Mouse (Mus musculus): ENCODE measurements around the gene Hhip.
"Not testable (repeated sequence)": the region's sequence is repeated elsewhere in the genome, so short reads cannot be mapped to it uniquely, and the experiment has no call there.

Hhip gene

DNA sequence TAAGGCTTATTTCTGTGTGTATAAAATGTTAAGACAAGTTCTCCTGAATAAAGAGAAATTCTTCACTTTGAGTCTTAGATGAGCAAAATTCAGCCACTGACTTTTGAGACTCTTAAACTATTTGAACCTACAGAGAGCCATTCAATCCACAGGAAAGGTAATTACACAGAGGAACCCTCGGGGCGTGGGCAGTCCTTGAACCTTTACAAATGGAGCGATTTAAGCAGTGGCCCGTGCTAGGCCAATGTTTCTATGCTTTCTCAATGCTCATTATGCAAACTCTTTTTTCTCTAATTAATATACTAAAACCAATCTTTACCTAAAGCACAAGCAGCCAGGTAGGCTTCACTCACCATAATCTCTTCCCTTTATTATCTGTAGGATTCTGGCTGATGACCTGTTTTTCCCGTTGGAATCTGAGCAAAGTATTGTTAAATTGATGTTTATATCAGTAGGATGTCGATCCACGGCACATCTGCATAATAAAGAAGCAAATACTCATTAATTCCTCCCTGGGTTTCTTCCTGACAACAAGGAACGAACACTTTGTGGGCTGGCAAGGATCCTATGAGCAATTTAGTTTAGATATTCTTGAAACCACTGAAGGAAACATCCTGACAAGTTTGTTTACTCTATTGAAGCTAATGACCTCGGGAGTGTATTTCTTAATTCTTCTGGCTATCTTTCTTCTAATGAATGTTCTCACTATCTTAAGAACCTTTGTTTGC is 65.5 kb downstream of the Hhip start:
- no peak for DNase-seq

DNA sequence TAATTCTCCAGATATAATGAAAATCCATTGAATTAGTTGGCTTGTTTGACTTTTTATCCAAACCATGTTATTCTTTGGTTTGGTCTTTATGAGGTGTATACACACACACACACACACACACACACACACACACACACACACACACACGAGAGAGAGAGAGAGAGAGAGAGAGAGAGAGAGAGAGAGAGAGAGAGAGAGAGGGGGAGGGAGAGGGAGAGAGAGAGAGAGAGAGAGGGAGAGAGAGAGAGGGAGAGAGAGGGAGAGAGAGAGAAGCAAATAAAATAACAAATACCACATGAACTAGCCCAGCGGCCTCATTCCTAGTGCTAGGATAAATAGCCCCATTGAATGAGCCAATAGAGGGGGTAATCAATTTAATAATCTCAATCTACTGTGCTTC is 66.4 kb downstream of the Hhip start:
- DNase-seq: not testable (repeated sequence)

DNA sequence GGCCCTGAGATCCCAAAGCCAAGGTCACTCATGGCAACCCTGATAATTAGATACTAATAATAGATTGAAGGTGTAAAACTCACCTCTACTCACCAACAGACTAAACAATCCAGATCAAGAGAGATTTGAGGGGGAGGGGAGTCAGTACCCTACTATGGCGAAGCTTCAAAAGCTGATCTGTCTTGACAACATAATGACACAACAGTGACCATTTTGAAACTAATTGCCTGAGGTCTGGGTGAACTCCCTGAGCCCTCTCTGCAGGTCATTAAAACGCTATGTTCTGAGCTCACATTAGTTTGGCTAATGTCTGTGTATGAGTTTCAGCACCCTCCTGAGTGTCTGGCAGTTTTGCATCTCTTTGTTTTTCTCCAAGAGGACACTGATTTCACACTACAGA is 72.9 kb downstream of the Hhip start:
- DNase-seq: no peak

DNA sequence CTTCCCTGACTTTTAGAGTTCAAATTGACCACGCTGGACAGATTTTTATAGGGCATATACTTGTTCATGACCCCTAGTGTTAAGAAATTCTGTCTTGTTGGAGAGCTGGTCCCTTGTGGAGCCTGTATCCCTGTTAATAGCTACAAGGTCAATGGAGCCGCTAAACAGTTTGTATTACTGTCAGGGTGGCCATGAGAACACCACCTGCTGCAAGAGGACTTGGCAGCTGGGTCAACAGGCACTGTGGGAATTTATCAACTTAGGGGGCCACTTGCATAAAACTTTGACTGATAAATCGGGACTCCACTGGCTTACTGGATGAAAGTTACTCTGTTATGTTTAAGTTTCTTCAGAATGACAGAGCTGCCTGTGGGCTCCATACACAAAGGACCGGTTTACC is 75.7 kb downstream of the Hhip start:
- no peak for DNase-seq

DNA sequence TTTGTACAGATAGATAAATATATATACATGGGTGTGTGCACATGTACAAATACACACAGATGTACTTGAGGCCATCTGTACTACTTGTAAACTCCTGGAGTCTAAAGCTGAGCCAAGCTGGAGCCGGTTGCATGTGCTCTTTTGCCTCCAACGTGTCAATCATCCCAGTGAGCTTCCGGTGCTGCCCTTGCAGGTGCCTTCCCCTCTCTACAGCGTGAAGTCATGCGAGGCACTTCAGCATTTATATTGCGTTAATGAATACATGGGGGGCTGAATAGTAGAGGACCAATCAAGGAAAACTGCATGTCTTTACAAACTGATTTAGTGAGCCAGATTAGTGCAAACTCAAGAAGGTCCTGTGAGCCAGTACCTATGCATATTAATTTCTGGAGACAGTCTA is 91.6 kb downstream of the Hhip start:
- no peak for DNase-seq

DNA sequence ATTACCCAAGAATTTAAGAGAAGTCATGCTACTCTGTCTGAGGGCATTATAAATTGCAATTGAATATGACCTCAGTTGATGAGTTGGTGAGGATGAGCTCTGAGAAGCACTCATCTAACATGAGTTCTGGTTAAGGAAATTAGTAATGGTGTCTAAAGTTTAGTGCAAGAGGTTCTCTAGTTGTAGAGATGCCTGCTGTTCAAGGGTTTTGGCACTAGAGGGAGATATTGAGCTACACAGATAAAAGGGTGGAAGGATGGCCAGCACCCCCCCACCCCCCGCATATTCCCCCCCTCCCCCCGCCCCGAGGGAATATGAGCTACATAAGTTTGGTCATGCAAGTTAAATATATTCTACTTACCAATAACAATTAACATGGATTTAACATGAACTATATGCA is 104.9 kb downstream of the Hhip start:
- no peak for DNase-seq

DNA sequence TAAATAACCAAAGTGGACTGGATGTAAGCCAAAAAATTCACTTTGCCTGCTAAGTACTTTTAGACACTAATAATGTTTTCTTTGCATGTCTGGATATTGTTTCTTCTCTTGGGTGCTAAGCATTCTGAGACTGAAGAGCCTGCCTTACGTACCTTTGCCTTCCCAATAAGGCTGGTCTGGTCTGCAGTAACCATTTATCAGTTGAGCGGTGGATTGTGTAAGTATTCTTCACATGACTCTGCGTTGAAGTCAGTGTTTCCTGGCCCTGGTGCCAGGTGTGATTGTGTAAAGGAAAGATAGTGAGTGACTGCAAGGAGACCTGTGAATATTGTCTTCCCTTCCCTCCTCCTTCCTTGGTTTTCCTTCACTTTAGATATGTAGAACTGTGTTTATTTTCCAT is 107.4 kb downstream of the Hhip start:
- DNase-seq: no peak

DNA sequence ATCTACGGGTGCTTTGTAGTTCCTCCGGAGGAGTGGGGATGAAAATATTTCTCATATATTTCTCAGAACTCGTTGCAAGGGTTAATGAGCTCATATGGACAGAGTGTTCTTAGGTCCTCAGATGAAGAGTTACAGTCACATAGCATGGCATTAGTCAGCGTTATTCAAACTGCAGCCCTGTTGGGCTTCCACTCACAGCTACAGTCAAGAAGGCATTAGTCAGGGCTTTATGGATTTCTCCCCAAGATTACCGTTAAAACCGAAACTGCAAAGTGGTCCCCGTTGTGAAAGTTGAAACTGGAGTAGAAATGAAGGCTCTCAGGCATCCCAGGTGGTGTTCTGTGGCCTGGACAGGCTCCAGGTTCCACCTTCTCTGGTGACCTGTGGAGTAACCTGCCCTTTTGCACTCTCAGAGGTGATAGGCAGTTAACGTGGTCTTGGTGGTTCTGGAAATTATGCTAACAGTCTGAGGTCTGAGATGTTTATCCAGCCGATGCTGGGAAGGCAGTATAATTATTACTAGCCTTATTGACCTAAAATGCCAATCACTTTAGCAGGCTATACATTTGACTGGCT is 112.2 kb downstream of the Hhip start:
- DNase-seq: no peak

DNA sequence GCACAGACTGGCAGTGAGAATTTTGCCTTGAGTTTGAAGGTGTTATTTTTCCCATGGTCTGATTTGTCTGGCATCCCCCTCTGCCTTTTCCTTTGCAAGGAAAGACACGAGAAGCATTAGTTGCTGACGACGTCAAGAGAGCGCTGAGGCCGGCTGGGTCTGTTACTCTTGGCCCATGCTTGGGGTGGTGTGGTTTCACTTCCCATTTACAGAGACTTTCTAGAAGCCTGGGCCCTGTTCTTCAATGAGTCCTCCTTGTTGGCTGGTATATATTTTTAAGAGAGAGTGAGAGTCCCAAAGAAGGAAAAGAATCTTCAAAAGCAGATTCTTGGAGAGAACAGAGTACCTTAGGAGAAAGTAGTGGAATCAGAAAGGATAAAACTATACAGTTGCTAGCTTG is 116.7 kb downstream of the Hhip start:
- DNase-seq: no peak

DNA sequence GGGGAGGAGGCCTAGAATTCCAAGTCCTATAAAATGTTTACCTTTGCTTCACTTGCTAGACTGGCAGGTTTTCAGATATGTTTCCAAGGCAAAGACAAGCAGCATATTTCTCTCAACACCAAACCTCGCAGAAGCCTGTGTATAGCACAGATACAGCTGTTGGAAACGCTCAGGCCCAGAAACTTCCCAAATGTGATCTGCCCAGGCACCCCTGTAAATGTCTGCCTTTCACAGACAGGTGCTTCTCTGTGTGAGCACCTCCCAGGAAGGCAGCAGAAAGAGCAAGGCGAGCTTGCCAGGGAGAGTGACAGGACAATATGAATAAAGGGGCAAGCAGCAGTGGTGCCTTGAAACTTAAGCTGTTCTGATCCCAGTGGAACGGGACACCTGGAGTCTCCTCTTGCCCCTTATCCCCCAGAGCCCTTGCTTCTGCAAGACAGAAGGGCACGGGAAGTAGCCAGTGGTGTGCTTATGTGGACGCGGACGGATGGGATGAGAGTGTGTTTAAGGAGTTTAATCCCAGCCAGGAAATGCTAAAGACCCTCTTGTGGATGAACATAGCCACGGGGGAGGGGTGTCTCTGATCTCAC is 120.9 kb downstream of the Hhip start:
- DNase-seq: no peak

DNA sequence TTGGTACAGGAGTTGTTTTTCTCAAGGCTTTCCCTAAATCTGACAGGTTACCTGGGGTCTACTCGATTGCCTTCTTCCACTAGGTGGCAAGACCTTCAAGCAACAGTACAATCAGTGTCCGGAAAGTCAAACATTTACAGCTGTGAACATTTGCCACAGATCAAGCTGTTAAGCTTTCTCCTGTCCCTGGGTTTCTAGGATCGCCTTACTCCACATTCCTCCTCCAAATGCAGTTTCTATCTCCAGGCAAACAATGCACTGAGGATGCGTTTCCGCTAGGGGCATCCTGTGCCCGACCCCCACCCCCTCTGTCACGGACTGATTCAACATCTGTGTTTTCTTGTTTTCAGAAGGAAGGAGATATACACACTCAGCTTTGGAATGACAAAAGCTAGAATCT is 122.0 kb downstream of the Hhip start:
- no peak for DNase-seq

DNA sequence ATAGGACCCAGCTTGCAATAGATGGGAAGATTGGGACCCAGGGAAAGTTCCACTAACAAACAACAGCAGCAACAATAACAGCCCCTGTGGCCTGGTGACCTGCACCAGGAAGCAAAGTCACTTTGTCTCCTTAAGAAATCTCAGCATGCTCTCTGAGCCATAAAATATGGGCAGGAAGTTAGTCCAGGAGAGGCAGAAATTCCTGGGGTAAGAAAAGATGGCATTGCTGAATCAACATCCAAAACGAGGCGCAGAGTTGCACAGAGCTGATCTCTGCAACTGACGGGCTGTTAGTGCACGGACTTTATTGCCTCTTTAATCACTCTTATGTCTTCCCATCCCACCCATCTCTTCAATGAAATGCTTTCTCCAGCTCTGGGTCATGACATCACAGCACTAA is 128.6 kb downstream of the Hhip start:
- no peak for DNase-seq

DNA sequence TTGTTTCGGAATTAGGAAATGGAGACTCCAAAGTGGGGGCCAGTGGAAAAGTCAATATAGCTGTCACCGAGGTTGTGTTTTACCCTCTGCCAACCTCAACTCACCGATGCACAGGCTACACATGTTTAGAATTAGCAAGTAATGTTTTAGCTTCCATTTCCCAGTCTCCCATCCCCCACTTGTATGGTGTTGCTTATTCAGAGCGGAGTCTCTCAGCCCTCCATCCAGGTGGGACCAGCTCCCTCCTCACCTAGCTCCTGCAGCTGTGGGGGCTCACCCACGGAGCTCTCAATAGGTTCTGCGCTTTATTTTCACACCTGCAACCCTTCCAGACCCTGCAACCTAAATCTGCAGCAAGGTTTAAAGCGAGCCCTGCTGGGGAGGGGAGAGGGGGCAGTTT is 140.6 kb downstream of the Hhip start:
- DNase-seq: no peak
